Mouse (Mus musculus): ENCODE measurements at regions not wholly inside any gene's neighbourhood (a gene's known extent, or its start where the extent isn't known, plus 50 kb on each side); places are given as distances from the start of the nearest gene placed in this dataset.

DNA sequence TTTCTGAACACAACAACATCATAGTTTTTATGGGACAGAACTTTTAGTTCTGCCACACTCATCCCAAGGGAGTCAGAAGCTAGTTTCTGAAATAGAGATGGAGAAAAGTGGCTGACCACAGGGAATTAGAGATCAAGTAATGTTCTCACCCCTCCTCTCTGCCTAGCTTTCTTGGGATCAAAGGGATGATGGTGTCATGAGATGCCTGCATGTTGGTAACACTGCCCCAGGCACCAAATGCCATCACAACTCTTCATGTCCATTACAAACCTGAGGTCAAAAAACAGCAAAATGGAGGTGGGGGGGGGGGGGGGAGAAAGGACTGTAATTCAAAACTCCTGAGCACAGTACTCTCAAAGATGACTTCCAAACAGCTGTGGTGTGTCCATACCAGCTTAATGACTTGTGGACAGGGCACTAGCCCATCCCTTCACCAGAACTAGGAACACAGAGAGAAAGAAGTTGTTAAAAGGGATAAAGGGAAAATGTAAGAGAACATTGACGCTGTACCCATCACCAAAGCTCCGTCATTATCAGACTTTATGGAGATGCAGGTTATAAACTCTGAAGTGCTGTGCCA, 127.9 kb upstream of the Tfap2d start:
- TF ChIP-seq CTCF (conservative IDR thresholded peaks at IDR 0.05; ENCODE audit: insufficient read depth, insufficient read length, low read depth, low read length): no peak
- no peak for TF ChIP-seq POLR2A (IDR thresholded peaks at IDR 0.05; ENCODE audit: low read depth, low read length)

Data from kidney, adult 2 months (tissue).